Mouse (Mus musculus) lung, postnatal 4 days (tissue): Measurements from ENCODE around the gene 4931429L15Rik.
A peak's percentile ranks its signal among the peaks of the same experiment; 100 is the strongest.

Experiments
- DNase-seq, 2 experiments: peaks; one replicate each; pipeline ENCODE4 v3.0.0; 2021

4931429L15Rik gene

GRCm38 (mm10) chr9:46257546-46257945, 62.2 kb downstream of the 4931429L15Rik start:
- DNase-seq: peak; percentile 41 to 57

GRCm38 (mm10) chr9:46256658-46257385, 63.0 kb downstream of the 4931429L15Rik start:
- DNase-seq: peak in 1 of 2 experiments; percentile 21

GRCm38 (mm10) chr9:46256177-46256576, 63.6 kb downstream of the 4931429L15Rik start:
- no peak for DNase-seq
